7 mouse cellular contexts compared by ENCODE assay signal in genomic region chr11:103758706-103759105, GRCm38 (mm10). TPM values are rescaled to one million over a fixed set of nuclear protein-coding genes. Genes with fewer than 3 reads are reported as not detected.
A peak's percentile ranks its signal among the peaks of the same experiment; 100 is the strongest.
DNase-seq lines count a peak whose midpoint lies in the region; TF ChIP-seq lines count a peak whose summit lies in the region.

No protein-coding gene starts in this region.

- WGBS in embryonic facial prominence, embryonic 10.5 days = 9% methylated on average over 6 of the region's 6 CpGs
- WGBS in lung, adult 2 months = 4% methylated on average over 6 of the region's 6 CpGs

- peaks cover 33% of the 10 kb centered on the region for H3K27me3 ChIP-seq in embryonic facial prominence, embryonic 10.5 days (replicated peaks; ENCODE audit: low read depth, poor library complexity, severe bottlenecking)

- 0 out of 2 replicates have a peak, but pooled peaks cover 2% of the 10 kb centered on the region for H3K9me3 ChIP-seq in embryonic facial prominence, embryonic 10.5 days

- no peaks in the 10 kb centered on the region for H3K4me1 ChIP-seq in embryonic facial prominence, embryonic 10.5 days
- no peaks in the 10 kb centered on the region for H3K4me1 ChIP-seq in lung, adult 2 months (ENCODE audit: control insufficient read depth, insufficient read depth, low read length)

- TF ChIP-seq CTCF in lung, adult 2 months (IDR thresholded peaks at IDR 0.05; ENCODE audit: insufficient read depth, low read length) = peak; percentile 87

- TF ChIP-seq POLR2A in lung, adult 2 months (IDR thresholded peaks at IDR 0.05; ENCODE audit: borderline replicate concordance, extremely low read depth, low read depth, low read length) = no peak

- DNase-seq in ovary, postnatal 10 days (ENCODE audit: low spot score) = peak; percentile 57
- no peak for DNase-seq in ovary, adult 18-20 months (ENCODE audit: low spot score)
- peak; percentile 90 to 91 for DNase-seq in adrenal gland, adult 18-20 months (ENCODE audit: low spot score in 2 of 2)
- DNase-seq in embryonic facial prominence, embryonic 10.5 days (ENCODE audit: low spot score) = peak; percentile 89
- peak; percentile 85 for DNase-seq in kidney, adult 9 months
- peak; percentile 61 for DNase-seq in lung, adult 2 months
- peak; percentile 14 for DNase-seq in skeletal muscle tissue, adult 2 months (ENCODE audit: low read depth, low spot score)

- no peak overlapping the region for H3K27ac ChIP-seq in embryonic facial prominence, embryonic 10.5 days (replicated peaks)

- H3K4me3 ChIP-seq in embryonic facial prominence, embryonic 10.5 days = no peak overlapping the region
- H3K4me3 ChIP-seq in lung, adult 2 months (replicated peaks; ENCODE audit: extremely low read depth, low read depth, low read length) = no peak overlapping the region

- no peaks in the 10 kb centered on the region for H3K36me3 ChIP-seq in embryonic facial prominence, embryonic 10.5 days (replicated peaks)

RNA-seq across cellular contexts. Expression of gene Wnt9b, which starts 9.1 kb away (rescaled TPM):
- total RNA-seq in adrenal gland, adult 18-20 months (2021) = under 1 TPM; 0.13 to 0.32 TPM
- 4.5 and 5.3 TPM in 2 replicates for polyA plus RNA-seq in embryonic facial prominence, embryonic 10.5 days (2016; fragmentation: Nextera tagmentation; extraction: Ambion mirVana)
- polyA plus RNA-seq in lung, adult 2 months (2012; rRNA removed) = 0.02 and 0.12 TPM in 2 replicates

RNA-seq across cellular contexts. Expression of gene Wnt3, which starts 15.2 kb away (rescaled TPM):
- total RNA-seq in adrenal gland, adult 18-20 months (2021) = under 1 TPM in 1 of 2 experiments, not detected in 1; 0.58 TPM
- 3.7 and 4.3 TPM in 2 replicates for polyA plus RNA-seq in embryonic facial prominence, embryonic 10.5 days (2016; fragmentation: Nextera tagmentation; extraction: Ambion mirVana)
- 0.07 and 0.12 TPM in 2 replicates for polyA plus RNA-seq in lung, adult 2 months (2012; rRNA removed)
